Mouse (Mus musculus) thymus, adult 2 months (tissue): ENCODE results near the gene Fyttd1.

Experiments used
- CTCF ChIP-seq: fragments of 200-500 bp; IDR thresholded peaks from 2 replicates; pipeline ENCODE4 v1.5.1; 2012; ENCODE audit warnings: mild to moderate bottlenecking, control low read depth, low read length, moderate library complexity, borderline replicate concordance; ENCODE audit not compliant: control insufficient read depth, poor library complexity, insufficient read depth; ENCODE audit errors: extremely low read depth
- POLR2A ChIP-seq: fragments of 200-500 bp; IDR thresholded peaks from 2 replicates; pipeline ENCODE4 v1.6.1; 2012; ENCODE audit warnings: mild to moderate bottlenecking, low read length, control low read depth, moderate library complexity; ENCODE audit not compliant: control insufficient read depth, poor library complexity, insufficient read depth; ENCODE audit errors: extremely low read depth

DNA sequence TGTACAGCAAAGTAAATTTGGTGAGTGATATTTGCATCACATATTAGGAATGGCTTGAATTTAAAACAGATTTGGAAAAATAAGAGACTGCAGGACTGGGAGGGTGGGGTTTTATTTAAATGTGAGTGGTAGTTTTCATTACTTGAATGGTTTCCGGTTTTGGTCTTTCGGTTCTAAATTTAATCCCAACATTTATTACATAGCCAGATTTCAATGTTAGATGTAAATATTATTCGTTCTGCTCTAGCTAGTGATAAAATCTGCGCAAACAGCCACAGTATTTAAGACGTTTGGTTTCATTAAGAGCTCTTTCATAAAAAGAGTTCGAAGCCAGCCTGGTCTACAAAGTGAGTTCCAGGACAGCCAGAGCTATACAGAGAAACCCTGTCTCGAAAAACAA lies 35.9 kb downstream of the Fyttd1 start:
- no peak for TF ChIP-seq CTCF
- TF ChIP-seq POLR2A, result no peak
